Mouse (Mus musculus): ENCODE data around the gene Tigd4. TPM values are rescaled to one million over a fixed set of nuclear protein-coding genes. Genes with fewer than 3 reads are reported as not detected.

Gene Tigd4
- polyA plus RNA-seq, 1 experiment from 2014 or later: not detected

DNA sequence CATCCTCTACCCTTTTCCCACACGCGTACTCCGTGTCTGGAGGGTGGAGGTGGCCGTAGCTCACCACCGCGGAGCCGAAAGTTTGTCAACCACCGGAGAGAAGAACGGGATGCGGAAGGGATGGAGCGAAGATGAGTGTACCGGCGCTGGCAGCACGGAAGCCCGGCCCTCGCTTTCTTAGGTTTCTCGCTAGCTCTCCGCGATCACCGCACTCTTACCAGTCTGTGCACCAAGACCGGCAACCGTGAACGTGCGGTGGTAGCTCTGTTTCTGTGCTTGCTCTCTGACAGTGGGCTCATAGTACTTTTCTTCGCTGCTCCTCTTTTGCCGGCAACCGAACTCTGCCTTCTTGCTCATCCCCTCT is 10.5 kb upstream of the Tigd4 start:
- 0% methylated on average over 27 of the region's 27 CpGs for WGBS
- peak; percentile 68 for ATAC-seq (ENCODE audit: low FRiP score, low read depth)
- H3K4me2 ChIP-seq: peak overlapping the region; percentile 89
- H3K36me3 ChIP-seq: no peaks in the 10 kb centered on the region
- H3K27me3 ChIP-seq: no peaks in the 10 kb centered on the region
- H3K9me3 ChIP-seq: no peaks in the 10 kb centered on the region
- peak overlapping the region; percentile 57 for H3K9ac ChIP-seq
- H3K4me3 ChIP-seq: peak overlapping the region; percentile 60
- peak overlapping the region; percentile 88 for H3K27ac ChIP-seq (replicated peaks)
- H3K4me1 ChIP-seq (replicated peaks): peaks cover 34% of the 10 kb centered on the region

DNA sequence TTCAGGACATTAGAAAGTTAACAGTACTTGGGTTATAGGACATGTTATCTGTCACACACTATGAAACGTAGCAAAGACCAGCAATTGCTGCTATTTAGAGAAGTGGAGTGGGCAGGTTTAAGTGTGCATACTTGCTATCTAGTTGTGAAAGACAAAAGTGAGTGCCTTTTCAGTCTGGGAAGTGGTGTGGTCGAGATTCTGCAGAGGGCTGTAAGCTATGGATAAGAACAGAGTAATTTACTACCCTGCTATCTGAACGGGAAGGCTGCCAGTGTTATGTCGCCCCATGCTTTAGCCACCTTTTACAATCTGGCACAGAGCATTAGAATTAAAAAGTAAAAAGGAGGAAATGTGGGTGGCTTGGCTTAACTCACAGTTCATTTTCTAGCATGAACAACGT is 6.6 kb upstream of the Tigd4 start:
- Histone ChIP-seq H3K9ac (no peak overlapping the region), H3K4me1 (replicated peaks) (peaks cover 13% of the 10 kb centered on the region), H3K9me3 (no peaks in the 10 kb centered on the region), H3K36me3 (no peaks in the 10 kb centered on the region), H3K27me3 (no peaks in the 10 kb centered on the region), H3K4me3 (no peak overlapping the region), H3K27ac (replicated peaks) (no peak overlapping the region), H3K4me2 (no peak overlapping the region)
- no peak for ATAC-seq (ENCODE audit: low FRiP score, low read depth)
- 63% methylated on average over 5 of the region's 5 CpGs for WGBS

DNA sequence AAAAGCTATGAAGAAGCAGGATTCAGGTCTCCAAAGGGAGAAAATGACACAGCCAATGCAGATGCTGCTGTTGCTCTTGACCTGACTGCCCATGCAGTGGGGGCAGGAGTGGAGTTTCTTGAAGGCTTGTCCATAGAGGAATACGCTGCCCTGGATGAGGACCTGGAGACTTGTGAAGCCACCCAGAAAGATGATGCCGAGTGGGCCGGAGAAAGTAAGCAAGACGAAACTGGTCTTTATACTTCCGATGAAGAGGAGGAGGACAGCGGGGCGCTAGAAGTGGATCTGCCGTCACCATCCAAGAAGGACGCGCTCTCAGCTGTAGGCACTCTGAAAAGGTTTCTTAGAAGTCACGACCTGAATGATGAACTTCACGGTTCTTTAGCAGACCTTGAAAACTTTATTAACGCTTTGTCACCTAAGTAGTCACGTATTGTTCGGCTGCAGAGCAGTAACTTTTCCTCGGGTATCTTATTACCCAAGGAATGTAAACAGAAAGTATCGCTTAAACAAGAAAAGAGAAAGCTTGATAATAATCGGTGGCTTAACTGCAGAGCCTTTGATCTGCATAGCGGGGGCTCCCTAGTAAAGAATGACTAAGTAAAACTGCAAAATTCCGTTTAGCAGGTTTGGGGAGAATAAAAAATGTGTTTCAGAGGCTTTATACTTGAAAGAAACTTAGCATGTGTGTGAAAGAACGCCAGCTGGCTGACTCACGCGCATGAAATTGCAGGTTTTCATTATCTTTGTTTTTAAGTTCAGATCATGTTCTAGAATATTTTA is 1.7 kb downstream of the Tigd4 start:
- Histone ChIP-seq H3K4me3 (peak overlapping the region; percentile 15), H3K9ac (no peak overlapping the region), H3K9me3 (no peaks in the 10 kb centered on the region), H3K4me2 (peak overlapping the region; percentile 39), H3K27me3 (no peaks in the 10 kb centered on the region), H3K36me3 (no peaks in the 10 kb centered on the region), H3K4me1 (replicated peaks) (0 out of 2 replicates have a peak, but pooled peaks cover 4% of the 10 kb centered on the region), H3K27ac (replicated peaks) (no peak overlapping the region)
- WGBS: 15% methylated on average over 23 of the region's 23 CpGs
- ATAC-seq (ENCODE audit: low FRiP score, low read depth): no peak

DNA sequence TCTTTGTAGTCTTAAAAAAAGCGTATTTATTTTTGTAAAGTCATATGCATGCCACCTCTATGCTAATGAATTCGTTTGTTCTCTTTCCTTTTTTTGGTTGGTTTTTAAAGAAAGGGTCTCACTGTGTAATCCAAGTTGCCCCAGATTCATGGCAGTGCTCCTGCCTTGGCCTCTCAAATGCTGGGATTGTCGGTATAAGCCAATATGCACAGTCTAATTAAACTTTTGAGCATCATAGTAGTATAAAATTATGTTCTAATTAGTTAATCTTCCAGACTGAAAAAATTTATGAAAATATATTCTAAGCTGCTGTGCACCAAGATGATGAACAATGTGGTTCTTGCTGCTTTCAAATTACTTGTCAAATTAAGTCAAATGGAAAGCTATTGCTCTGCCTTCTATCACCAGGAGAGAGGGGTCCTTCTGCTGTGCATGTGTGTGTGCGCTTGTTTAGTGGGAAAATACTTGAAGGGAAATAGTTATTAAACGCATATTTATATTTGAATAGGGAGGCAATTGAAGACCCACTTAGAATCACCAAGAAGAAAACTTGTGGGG is 2.4 kb downstream of the Tigd4 start:
- Histone ChIP-seq H3K4me1 (replicated peaks) (0 out of 2 replicates have a peak, but pooled peaks cover 4% of the 10 kb centered on the region), H3K4me3 (no peak overlapping the region), H3K9ac (no peak overlapping the region), H3K27ac (replicated peaks) (no peak overlapping the region), H3K4me2 (peak overlapping the region; percentile 39), H3K9me3 (no peaks in the 10 kb centered on the region), H3K27me3 (no peaks in the 10 kb centered on the region), H3K36me3 (no peaks in the 10 kb centered on the region)
- ATAC-seq (ENCODE audit: low FRiP score, low read depth): no peak
- WGBS: 39% methylated on average over 5 of the region's 5 CpGs

DNA sequence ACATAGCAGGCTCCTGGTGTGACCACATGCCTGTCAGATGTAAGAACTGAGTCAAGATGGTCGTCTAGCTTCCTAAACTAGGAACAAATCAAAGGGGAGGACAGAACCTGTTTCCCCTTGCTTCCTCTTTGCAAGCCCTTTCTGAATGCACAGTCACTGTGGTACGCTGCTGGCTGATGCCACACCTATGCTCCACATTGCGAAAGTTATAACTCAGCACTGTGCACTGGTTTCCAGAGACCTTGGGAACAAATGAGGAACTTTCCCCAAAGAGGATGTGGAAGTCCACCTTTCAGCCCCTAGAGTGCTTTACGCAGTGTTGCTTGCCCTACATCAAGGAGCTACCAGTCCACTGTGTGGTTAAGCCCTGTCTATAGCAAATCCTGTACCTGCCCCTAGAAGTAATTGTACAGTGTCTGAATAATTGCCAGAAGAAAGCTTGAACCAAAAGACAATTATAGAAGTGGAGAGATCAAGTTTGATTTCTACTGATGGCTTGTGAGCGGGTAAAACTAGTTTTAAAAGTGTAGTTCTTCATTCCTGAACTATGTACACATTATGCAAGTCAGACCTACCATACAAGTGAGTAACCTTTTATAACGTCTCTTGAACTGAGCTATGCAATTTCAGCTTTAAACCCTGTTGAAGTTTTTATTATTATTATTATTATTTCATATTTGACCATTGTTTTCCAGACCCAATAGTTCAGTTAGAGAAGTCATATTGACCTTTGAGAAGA is 4.8 kb downstream of the Tigd4 start:
- no peak for ATAC-seq (ENCODE audit: low FRiP score, low read depth)
- Histone ChIP-seq H3K9me3 (no peaks in the 10 kb centered on the region), H3K36me3 (no peaks in the 10 kb centered on the region), H3K4me1 (replicated peaks) (0 out of 2 replicates have a peak, but pooled peaks cover 4% of the 10 kb centered on the region), H3K27me3 (no peaks in the 10 kb centered on the region), H3K9ac (no peak overlapping the region), H3K4me3 (no peak overlapping the region), H3K4me2 (no peak overlapping the region), H3K27ac (replicated peaks) (no peak overlapping the region)
- WGBS: 89% methylated on average over 6 of the region's 6 CpGs

DNA sequence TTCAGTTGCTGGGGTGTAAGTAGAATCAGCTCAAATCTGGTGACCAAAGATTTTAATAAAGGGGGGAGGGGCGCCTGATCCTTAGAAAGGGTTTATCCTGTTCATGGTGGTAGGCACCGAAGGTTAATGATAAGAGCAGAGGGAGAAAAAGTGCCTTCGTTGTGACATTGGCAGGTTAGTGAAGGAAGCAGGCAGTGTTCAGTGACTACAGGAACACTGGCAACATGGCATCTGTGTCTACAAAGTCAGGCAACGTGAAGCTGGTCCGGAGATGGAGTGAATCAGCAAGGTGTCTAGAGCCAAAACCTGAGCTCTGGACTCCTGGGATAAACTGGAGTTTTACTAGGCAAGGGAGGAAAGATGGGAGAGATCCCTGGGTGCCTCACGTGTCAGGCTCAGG is 5.4 kb downstream of the Tigd4 start:
- ATAC-seq (ENCODE audit: low FRiP score, low read depth): no peak
- no peak overlapping the region for H3K4me2 ChIP-seq
- H3K4me1 ChIP-seq (replicated peaks): 0 out of 2 replicates have a peak, but pooled peaks cover 4% of the 10 kb centered on the region
- H3K27ac ChIP-seq (replicated peaks): no peak overlapping the region
- H3K4me3 ChIP-seq: no peak overlapping the region
- H3K9ac ChIP-seq: no peak overlapping the region
- WGBS: 90% methylated on average over 6 of the region's 6 CpGs
- no peaks in the 10 kb centered on the region for H3K27me3 ChIP-seq
- H3K36me3 ChIP-seq: no peaks in the 10 kb centered on the region
- no peaks in the 10 kb centered on the region for H3K9me3 ChIP-seq

DNA sequence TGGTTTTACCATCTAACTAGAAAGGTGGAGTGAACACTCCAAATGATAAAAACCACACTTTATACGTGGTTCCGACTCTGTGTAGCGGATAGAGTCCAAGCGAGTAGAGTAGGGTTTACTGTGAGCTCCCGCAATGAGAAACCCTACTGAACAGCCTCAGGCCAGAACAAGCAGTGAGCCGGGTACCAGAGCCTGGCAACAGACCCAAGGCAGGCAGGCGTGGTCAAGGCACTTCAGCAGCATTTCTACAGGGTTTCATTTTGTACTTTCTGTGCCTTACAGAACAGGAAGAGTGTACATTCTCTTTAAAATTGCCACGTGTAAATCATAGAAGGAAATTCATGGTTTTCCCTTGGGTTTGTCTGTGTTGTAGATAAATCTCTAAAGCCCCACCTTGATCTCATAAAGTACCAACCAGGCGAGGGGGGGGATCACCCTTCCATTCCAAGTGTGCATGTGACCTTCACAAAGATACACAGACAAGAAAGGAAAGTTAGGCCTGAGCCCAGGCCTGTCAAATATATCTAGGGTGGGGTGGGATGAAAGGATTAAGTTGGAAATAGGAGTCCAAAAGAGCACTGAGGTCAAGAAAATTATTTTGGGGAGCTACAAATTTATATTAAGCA is 8.6 kb downstream of the Tigd4 start:
- H3K27me3 ChIP-seq: no peaks in the 10 kb centered on the region
- H3K9ac ChIP-seq: no peak overlapping the region
- WGBS: 88% methylated on average over 9 of the region's 9 CpGs
- no peaks in the 10 kb centered on the region for H3K36me3 ChIP-seq
- no peak overlapping the region for H3K4me2 ChIP-seq
- H3K27ac ChIP-seq (replicated peaks): no peak overlapping the region
- H3K4me3 ChIP-seq: no peak overlapping the region
- H3K4me1 ChIP-seq (replicated peaks): no peaks in the 10 kb centered on the region
- no peak for ATAC-seq (ENCODE audit: low FRiP score, low read depth)
- 0 out of 2 replicates have a peak, but pooled peaks cover 6% of the 10 kb centered on the region for H3K9me3 ChIP-seq

DNA sequence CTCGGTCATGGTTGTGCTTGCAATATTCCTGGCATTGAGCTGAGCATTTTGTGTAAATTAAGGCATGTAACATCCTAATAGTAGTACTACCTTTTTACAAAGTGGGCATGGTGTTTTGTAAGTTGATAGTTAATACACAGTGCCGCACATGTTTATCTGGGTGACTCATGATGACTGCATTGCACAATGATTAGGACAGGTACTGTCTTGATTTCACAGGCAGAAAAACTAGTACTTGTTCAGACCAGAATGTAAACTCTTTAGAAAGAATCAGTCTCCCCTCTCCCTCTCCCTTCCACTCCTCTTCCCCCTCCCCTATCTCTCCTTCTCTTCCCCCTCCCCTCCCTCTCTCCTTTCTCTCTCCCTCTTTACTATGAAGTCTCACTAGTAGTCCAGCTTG is 9.4 kb downstream of the Tigd4 start:
- Histone ChIP-seq H3K4me3 (no peak overlapping the region), H3K36me3 (no peaks in the 10 kb centered on the region), H3K9me3 (0 out of 2 replicates have a peak, but pooled peaks cover 6% of the 10 kb centered on the region), H3K27ac (replicated peaks) (no peak overlapping the region), H3K9ac (no peak overlapping the region), H3K4me1 (replicated peaks) (no peaks in the 10 kb centered on the region), H3K4me2 (no peak overlapping the region), H3K27me3 (no peaks in the 10 kb centered on the region)
- 94% methylated on average over 2 of the region's 2 CpGs for WGBS
- ATAC-seq (ENCODE audit: low FRiP score, low read depth): no peak

DNA sequence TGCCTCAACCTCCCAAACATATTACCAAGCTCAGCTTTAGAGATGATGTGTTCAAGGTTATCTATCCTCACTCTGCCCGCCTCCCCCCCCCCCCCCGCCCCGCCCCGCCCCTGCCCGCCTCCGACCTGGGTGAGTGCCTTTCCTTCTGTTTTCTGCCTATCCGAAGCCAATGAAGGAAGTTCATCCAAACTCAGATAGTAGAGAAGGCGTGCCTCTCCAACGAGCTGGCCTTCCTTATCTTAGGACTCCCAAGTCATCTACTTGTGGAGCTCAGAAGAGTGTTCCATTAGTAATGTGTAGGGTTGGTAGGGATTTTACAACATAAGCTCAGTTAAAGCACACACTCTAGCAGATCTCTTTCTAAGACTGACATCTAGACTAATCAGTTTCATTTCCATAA is 9.8 kb downstream of the Tigd4 start:
- Histone ChIP-seq H3K27ac (replicated peaks) (no peak overlapping the region), H3K27me3 (no peaks in the 10 kb centered on the region), H3K9ac (no peak overlapping the region), H3K36me3 (no peaks in the 10 kb centered on the region), H3K4me1 (replicated peaks) (no peaks in the 10 kb centered on the region), H3K9me3 (0 out of 2 replicates have a peak, but pooled peaks cover 6% of the 10 kb centered on the region), H3K4me3 (no peak overlapping the region), H3K4me2 (no peak overlapping the region)
- no peak for ATAC-seq (ENCODE audit: low FRiP score, low read depth)
- 87% methylated on average over 9 of the region's 9 CpGs for WGBS

DNA sequence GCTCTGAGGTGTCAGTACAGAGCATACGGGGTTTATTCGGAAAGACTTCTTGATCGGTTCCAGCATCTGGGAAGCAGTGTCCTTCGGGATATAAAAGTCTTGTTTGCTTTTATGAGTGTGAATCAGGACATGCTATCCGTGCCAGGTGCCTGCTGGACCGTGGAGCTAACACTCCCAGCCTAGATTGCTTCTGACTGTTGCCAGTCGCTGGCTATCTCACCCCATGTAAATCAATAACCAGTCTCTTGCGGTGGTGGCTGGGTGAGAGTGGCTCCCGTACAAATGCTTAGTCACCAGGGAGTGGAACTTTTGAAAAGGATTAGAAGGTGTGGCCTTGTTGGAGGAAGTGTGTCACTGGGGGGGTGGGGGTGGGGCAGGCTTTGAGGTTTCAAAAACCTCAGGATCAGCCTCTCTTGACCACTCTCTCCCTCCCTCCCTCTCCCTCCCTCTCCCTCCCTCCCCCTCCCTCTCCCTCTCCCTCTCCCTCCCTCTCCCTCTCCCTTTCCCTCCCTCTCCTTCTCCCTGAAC is 16.9 kb downstream of the Tigd4 start:
- Histone ChIP-seq H3K4me2 (no peak overlapping the region), H3K9me3 (0 out of 2 replicates have a peak, but pooled peaks cover 6% of the 10 kb centered on the region), H3K4me1 (replicated peaks) (no peaks in the 10 kb centered on the region), H3K27ac (replicated peaks) (no peak overlapping the region), H3K27me3 (no peaks in the 10 kb centered on the region), H3K9ac (no peak overlapping the region), H3K36me3 (no peaks in the 10 kb centered on the region), H3K4me3 (no peak overlapping the region)
- WGBS: 70% methylated on average over 9 of the region's 9 CpGs
- no peak for ATAC-seq (ENCODE audit: low FRiP score, low read depth)

DNA sequence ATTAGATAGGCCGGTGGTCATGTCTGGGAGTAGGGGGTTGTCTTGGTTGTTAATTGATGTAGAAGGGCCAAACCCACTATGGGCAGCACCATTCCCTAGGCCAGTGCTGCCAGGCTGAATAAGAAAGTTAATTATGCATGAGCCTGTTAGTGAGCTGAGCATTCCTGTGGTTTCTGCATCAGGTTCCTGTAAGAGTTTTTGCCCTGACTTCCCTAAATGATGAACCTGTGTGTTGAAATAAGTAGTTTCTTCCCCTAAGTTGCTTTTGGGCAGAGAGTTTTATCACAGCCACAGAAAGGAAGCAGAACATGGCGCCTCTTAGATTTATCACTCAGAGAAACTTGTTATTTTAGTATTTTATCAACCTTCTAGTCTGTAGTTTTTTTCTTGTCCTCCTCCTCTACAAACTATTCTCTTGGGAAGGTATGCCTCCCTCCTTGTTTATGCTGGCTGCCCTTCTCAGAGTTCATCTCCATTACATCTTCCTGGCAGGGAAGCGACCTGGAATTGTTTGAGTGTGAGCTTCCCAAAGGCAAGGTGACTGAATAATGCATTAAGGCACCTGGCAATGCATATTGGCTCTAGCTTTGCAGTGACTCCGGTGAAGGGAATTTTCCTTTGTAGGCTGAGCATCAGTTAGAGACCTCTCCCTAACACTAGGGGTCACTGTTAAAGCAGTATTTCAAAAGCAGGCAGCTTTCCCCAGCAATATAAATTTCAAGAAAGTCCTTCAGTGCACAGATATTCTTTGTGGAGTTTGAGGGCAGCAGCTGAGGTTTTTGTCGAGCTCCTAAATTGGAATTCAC is 21.9 kb downstream of the Tigd4 start:
- no peak overlapping the region for H3K27ac ChIP-seq (replicated peaks)
- H3K36me3 ChIP-seq: no peaks in the 10 kb centered on the region
- WGBS: 32% methylated on average over 5 of the region's 5 CpGs
- ATAC-seq (ENCODE audit: low FRiP score, low read depth): peak; percentile 45; the same call in 1 of the 2 replicates
- H3K4me2 ChIP-seq: no peak overlapping the region
- no peaks in the 10 kb centered on the region for H3K27me3 ChIP-seq
- no peak overlapping the region for H3K4me3 ChIP-seq
- H3K9ac ChIP-seq: no peak overlapping the region
- H3K9me3 ChIP-seq: no peaks in the 10 kb centered on the region
- no peaks in the 10 kb centered on the region for H3K4me1 ChIP-seq (replicated peaks)
